Mouse (Mus musculus) heart, adult 2 months (tissue): ENCODE measurements around the gene Pbld2.

Experiments used
- CTCF ChIP-seq: fragments of 200-600 bp; IDR thresholded peaks from 2 replicates; pipeline ENCODE4 v1.8.1; 2022; ENCODE audit warnings: antibody characterized with exemption, mild to moderate bottlenecking, moderate library complexity
- EP300 ChIP-seq: fragments of 200-500 bp; IDR thresholded peaks from 2 replicates; pipeline ENCODE4 v1.6.1; 2011; ENCODE audit warnings: low read depth, low read length, control low read depth; ENCODE audit not compliant: insufficient read depth
- POLR2A ChIP-seq: fragments of 200-500 bp; IDR thresholded peaks from 2 replicates; pipeline ENCODE4 v1.6.1; 2011; ENCODE audit warnings: mild to moderate bottlenecking, low read depth, low read length, control low read depth; ENCODE audit not compliant: insufficient read depth

DNA sequence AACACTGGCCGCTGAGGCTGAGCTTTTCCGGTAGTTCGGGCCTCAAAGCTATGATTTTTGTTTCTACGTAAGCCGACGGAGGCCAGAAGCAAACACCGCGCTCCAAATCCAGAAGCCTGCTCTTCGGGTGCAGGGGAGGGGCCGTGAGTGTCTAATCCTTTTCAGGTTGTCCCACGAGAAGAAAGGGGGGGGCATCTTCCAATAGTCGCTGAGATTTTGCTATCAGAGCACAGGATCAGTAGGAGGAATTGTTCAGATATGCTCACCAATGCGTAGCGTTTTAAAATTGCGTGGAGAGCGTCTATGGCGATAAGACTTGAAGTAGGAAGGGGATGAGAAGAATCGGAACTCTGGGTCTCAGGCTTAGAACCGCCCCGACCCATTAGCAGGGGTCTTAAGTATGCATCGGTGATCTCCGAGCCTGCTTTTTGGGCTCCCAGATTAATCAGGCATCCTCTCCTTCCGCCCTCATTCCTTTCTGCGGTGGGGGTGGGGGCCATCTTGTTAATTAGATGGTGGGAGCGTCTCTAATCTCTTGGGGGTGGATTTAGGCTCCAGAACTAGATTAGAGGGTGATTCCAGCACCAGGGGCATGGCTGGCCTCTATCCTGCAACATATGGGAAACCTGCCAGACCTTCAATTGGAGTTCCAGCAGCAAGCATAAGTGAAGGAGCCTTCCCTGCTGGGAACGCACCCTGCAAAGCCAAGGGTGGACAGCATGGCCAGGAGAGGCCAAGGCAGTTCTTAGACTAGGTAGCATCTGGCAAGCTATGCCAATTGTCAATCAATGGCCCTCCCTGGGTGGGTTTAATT lies 65.8 kb downstream of the Pbld2 start:
- no peak for TF ChIP-seq CTCF
- TF ChIP-seq POLR2A, result no peak
- no peak for TF ChIP-seq EP300
